Mouse (Mus musculus) WW6 (cell line): ENCODE measurements around the gene Gm20388.
A peak's percentile ranks its signal among the peaks of the same experiment; 100 is the strongest.

ENCODE experiments used
- DNase-seq: peaks from one replicate; pipeline ENCODE4 v3.0.0-alpha.2; 2013; ENCODE audit warnings: low read depth, low spot score

Gm20388 gene

GRCm38 (mm10) chr8:124301935-124302555 lies 4391.4 kb downstream of the Gm20388 start:
- no peak for DNase-seq

- DNase-seq, result no peak
Measured at GRCm38 (mm10) chr8:124303211-124303902, 4392.7 kb downstream of the Gm20388 start.

- DNase-seq, result no peak
Measured at GRCm38 (mm10) chr8:124304141-124304540, 4393.5 kb downstream of the Gm20388 start.

GRCm38 (mm10) chr8:124306574-124306973 lies 4395.9 kb downstream of the Gm20388 start:
- DNase-seq, result no peak

GRCm38 (mm10) chr8:124307700-124308099 lies 4397.1 kb downstream of the Gm20388 start:
- DNase-seq, result no peak

- no peak for DNase-seq
Measured at GRCm38 (mm10) chr8:124310509-124310908, 4399.9 kb downstream of the Gm20388 start.

GRCm38 (mm10) chr8:124311111-124311510 lies 4400.5 kb downstream of the Gm20388 start:
- no peak for DNase-seq

GRCm38 (mm10) chr8:124311723-124312122 lies 4401.1 kb downstream of the Gm20388 start:
- DNase-seq, result no peak

GRCm38 (mm10) chr8:124312228-124312627 lies 4401.6 kb downstream of the Gm20388 start:
- no peak for DNase-seq

GRCm38 (mm10) chr8:124314803-124315202 lies 4404.2 kb downstream of the Gm20388 start:
- DNase-seq, result peak; percentile 28

GRCm38 (mm10) chr8:124316466-124317136 lies 4406.0 kb downstream of the Gm20388 start:
- no peak for DNase-seq

GRCm38 (mm10) chr8:124317191-124317682 lies 4406.6 kb downstream of the Gm20388 start:
- no peak for DNase-seq

GRCm38 (mm10) chr8:124317821-124318220 lies 4407.2 kb downstream of the Gm20388 start:
- no peak for DNase-seq

- no peak for DNase-seq
Measured at GRCm38 (mm10) chr8:124318612-124319315, 4408.1 kb downstream of the Gm20388 start.

GRCm38 (mm10) chr8:124319316-124319652 lies 4408.6 kb downstream of the Gm20388 start:
- DNase-seq, result no peak

GRCm38 (mm10) chr8:124321227-124321840 lies 4410.7 kb downstream of the Gm20388 start:
- no peak for DNase-seq

GRCm38 (mm10) chr8:124323356-124323755 lies 4412.7 kb downstream of the Gm20388 start:
- DNase-seq, result no peak

- no peak for DNase-seq
Measured at GRCm38 (mm10) chr8:124328259-124328658, 4417.6 kb downstream of the Gm20388 start.

GRCm38 (mm10) chr8:124329690-124330089 lies 4419.0 kb downstream of the Gm20388 start:
- no peak for DNase-seq

GRCm38 (mm10) chr8:124330433-124330832 lies 4419.8 kb downstream of the Gm20388 start:
- DNase-seq, result no peak

- no peak for DNase-seq
Measured at GRCm38 (mm10) chr8:124331094-124331493, 4420.5 kb downstream of the Gm20388 start.

- DNase-seq, result no peak
Measured at GRCm38 (mm10) chr8:124331706-124332105, 4421.1 kb downstream of the Gm20388 start.
